Mouse (Mus musculus) cerebellum, postnatal 36 days (tissue): ENCODE measurements around the gene Bcl2a1b.

ENCODE experiments used
- DNase-seq, 2 experiments: peaks; one replicate each; pipeline ENCODE4 v3.0.0; 2021 to 2022; ENCODE audit warnings: mixed read lengths in 2 of 2

The Bcl2a1b gene

DNA sequence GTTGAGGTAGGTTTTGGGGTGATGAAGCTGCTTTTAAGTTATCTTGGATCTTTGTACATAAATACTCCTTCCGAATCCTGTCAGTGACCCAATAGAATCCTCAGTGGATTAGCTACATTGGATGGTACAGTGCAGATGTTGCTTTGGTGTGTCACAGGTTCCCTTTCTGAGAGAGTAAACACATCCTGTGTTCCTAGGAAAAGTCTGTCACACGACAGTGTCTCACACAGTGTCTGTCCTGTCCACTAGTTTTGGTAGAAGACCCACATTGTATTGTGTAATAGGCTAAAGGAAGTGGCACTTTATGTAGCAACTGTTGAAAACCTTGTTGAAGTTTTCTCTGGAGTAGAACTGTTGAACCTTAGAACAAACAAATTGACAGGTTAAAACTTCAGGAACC, 54.4 kb downstream of the Bcl2a1b start:
- DNase-seq = no peak

DNA sequence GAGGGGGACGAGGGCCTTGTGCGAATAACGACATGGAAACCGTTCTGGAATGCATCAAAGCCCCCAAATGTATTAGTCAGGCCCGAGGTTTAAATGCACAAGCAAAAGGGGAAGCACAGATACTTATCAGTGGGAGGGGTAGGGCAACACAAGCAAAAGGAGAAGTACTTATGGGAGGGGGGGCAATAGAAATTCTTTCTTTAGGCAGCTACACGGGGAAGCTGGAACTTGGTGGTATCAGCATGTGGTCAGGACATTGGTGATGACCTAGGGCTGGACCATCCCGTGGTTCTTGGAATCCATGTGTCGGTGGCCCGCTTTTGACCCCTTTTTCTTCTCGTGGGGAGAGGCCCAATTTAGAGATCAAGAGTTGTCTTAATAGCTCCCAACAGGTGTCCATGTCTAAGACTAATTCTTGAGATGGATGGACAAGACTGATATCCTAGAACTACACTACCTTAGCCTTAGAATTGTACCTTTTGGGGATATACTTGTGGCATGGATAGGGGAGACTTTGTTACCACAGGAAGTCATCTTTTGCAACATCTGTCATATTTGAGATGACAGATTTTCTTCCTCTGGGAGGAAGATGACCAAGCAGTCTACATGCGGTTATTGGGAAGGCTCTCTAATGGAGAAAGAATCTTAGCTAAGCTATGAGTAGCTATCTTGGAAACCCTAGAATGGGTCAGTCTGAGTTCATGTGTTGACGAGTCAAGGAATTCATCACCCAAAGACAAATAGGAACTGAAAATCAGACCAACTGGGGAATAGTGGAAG, 57.7 kb downstream of the Bcl2a1b start:
- DNase-seq = no peak
